9 mouse cellular contexts compared by ENCODE assay signal in the genomic region with DNA sequence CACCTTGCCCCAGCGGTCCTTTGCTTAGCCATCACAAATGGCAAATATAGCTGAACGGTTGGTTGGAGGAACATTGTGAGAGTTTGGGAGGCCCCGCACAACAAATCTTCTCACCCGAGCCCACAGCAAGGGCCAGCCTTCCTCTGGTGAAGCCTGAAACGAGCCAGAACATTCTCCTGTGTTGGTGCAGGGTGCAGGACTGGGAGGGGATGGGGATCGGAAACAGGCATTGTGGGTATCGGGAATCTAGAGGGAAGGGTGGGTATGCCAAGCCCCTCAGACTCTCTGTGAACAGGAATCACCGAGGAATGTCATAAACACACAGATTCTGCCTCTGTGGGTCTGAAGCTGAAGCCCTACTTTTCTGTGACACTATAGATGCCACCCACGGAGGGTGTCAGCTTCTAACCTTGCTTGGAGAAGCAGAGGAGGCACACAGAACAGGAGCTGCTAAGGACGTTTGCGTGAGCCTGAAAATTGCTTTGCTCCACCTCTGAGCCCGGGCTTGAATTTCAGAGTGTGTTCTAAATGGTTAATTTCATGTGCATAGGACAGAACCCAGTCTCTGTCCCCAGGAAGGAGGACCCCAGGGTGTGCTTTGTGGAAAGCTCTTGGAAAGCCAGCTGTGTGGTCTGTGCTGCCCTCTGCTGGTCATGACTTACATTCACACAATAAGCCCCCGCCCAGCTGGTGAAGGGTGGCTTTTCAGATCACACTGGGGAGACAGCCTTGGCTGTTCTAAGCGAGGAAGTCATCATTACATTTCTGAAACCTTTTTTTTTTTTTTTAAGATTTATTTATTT. TPM values are rescaled to one million over a fixed set of nuclear protein-coding genes. Genes with fewer than 3 reads are reported as not detected.
DNase-seq lines count a peak whose midpoint lies in the region; ATAC-seq and TF ChIP-seq lines count a peak whose summit lies in the region.
"Had no signal": no experiment of that assay in that cellular context is flagged by ENCODE, and none has a peak within 500 bp of the region (broad histone marks: within the 10 kb centered on the region; RNA-seq: fewer than 3 reads in every experiment).

No protein-coding gene starts in this region.

- H3K9me3 ChIP-seq in hindbrain, postnatal 0 days (ENCODE audit: low read length), result no peaks in the 10 kb centered on the region
- H3K9me3 ChIP-seq: stomach, embryonic 15.5 days had no signal

- H3K27me3 ChIP-seq in hindbrain, postnatal 0 days (ENCODE audit: insufficient read depth, low read length), result no peaks in the 10 kb centered on the region
- H3K27me3 ChIP-seq: stomach, embryonic 15.5 days had no signal

- no peak overlapping the region for H3K4me3 ChIP-seq in hindbrain, postnatal 0 days (ENCODE audit: low read length)
- H3K4me3 ChIP-seq: stomach, embryonic 15.5 days had no signal

- DNase-seq in cerebellum, postnatal 4 days (ENCODE audit: low spot score in 2 of 2), result peak; percentile 69 to 75
- DNase-seq in gastrocnemius, adult 8-10 months (ENCODE audit: low spot score in 2 of 2), result peak; percentile 34 to 44
- peak; percentile 90 for DNase-seq in hindbrain, postnatal 0 days (ENCODE audit: low spot score)
- DNase-seq in left cerebral cortex, adult 18-20 months (ENCODE audit: low spot score in 2 of 2), result peak; percentile 77 to 79
- peak; percentile 84 for DNase-seq in mesoderm, embryonic 11.5 days (ENCODE audit: low read depth, low spot score)
- peak; percentile 52 for DNase-seq in right cerebral cortex, postnatal 36 days (ENCODE audit: low spot score in 2 of 2)

- 52% methylated on average over 14 of the region's 14 CpGs for WGBS in hindbrain, postnatal 0 days

- peak; percentile 73 for ATAC-seq in activated CD4-positive, CD25-positive, alpha-beta regulatory T cell, adult 4 months
- ATAC-seq in hindbrain, postnatal 0 days, result peak; percentile 85
- ATAC-seq in erythroid progenitor cell, adult 5-6 weeks (replicated peaks; ENCODE audit: low FRiP score, poor library complexity, severe bottlenecking), result no peak

- peak; percentile 93 for TF ChIP-seq CTCF in hindbrain, postnatal 0 days (IDR thresholded peaks at IDR 0.05; ENCODE audit: low read depth)

- H3K27ac ChIP-seq in hindbrain, postnatal 0 days, result no peak overlapping the region
- H3K27ac ChIP-seq: stomach, embryonic 15.5 days had no signal

- no peak overlapping the region for H3K4me2 ChIP-seq in hindbrain, postnatal 0 days (ENCODE audit: low read depth, low read length)
- H3K4me2 ChIP-seq: stomach, embryonic 15.5 days had no signal

- H3K4me1 ChIP-seq in hindbrain, postnatal 0 days (ENCODE audit: insufficient read depth, low read length), result no peaks in the 10 kb centered on the region
- H3K4me1 ChIP-seq: stomach, embryonic 15.5 days had no signal

- H3K9ac ChIP-seq in hindbrain, postnatal 0 days (replicated peaks; ENCODE audit: low read length), result no peak overlapping the region
- H3K9ac ChIP-seq: stomach, embryonic 15.5 days had no signal

- no peaks in the 10 kb centered on the region for H3K36me3 ChIP-seq in hindbrain, postnatal 0 days (ENCODE audit: insufficient read depth, low read length)
- H3K36me3 ChIP-seq: stomach, embryonic 15.5 days had no signal

RNA-seq across cellular contexts. Expression of a gene that starts 7.6 kb away (rescaled TPM):
- polyA plus RNA-seq in activated CD4-positive, CD25-positive, alpha-beta regulatory T cell, adult 4 months (2017; shearing (Covaris generic)), result not detected
- 1 to 10 TPM; 1.3 to 2.4 (median 1.6) TPM for total RNA-seq in gastrocnemius, adult 8-10 months (2022)
- total RNA-seq in hindbrain, postnatal 0 days (2014; rRNA removed), result 1.6 and 2.0 TPM in 2 replicates
- 3.2 and 3.8 TPM in 2 replicates for polyA plus RNA-seq in hindbrain, postnatal 0 days (2015; fragmentation: Nextera tagmentation; extraction: Ambion mirVana)
- total RNA-seq in left cerebral cortex, adult 18-20 months (2021), result under 1 TPM; 0.44 to 0.98 TPM
- total RNA-seq in erythroid progenitor cell, adult 5-6 weeks (2015; ENCODE audit: low replicate concordance), result not detected in 2 replicates
- total RNA-seq in erythroid progenitor cell, adult 5-6 weeks (2017; ENCODE audit: low replicate concordance), result not detected in 2 replicates

RNA-seq across cellular contexts. Expression of a gene that starts 29.0 kb away (rescaled TPM):
- 100 to 1,000 TPM; 356 to 448 TPM for polyA plus RNA-seq in activated CD4-positive, CD25-positive, alpha-beta regulatory T cell, adult 4 months (2017; shearing (Covaris generic))
- total RNA-seq in gastrocnemius, adult 8-10 months (2022), result 100 to 1,000 TPM; 178 to 217 (median 203) TPM
- 78.2 and 84.9 TPM in 2 replicates for total RNA-seq in hindbrain, postnatal 0 days (2014; rRNA removed)
- polyA plus RNA-seq in hindbrain, postnatal 0 days (2015; fragmentation: Nextera tagmentation; extraction: Ambion mirVana), result 97.5 and 106 TPM in 2 replicates
- total RNA-seq in left cerebral cortex, adult 18-20 months (2021), result 10 to 100 TPM; 51.2 to 55.2 TPM
- total RNA-seq in erythroid progenitor cell, adult 5-6 weeks (2015; ENCODE audit: low replicate concordance), result 33.2 and 46.9 TPM in 2 replicates
- total RNA-seq in erythroid progenitor cell, adult 5-6 weeks (2017; ENCODE audit: low replicate concordance), result 12.5 and 16.8 TPM in 2 replicates

RNA-seq across cellular contexts. Expression of a gene that starts 37.7 kb away (rescaled TPM):
- polyA plus RNA-seq in activated CD4-positive, CD25-positive, alpha-beta regulatory T cell, adult 4 months (2017; shearing (Covaris generic)), result 10 to 100 TPM; 45.4 to 45.5 TPM
- total RNA-seq in gastrocnemius, adult 8-10 months (2022), result 10 to 100 TPM; 45.7 to 56.7 (median 53.0) TPM
- total RNA-seq in hindbrain, postnatal 0 days (2014; rRNA removed), result 16.4 and 17.2 TPM in 2 replicates
- polyA plus RNA-seq in hindbrain, postnatal 0 days (2015; fragmentation: Nextera tagmentation; extraction: Ambion mirVana), result 22.0 and 25.1 TPM in 2 replicates
- total RNA-seq in left cerebral cortex, adult 18-20 months (2021), result 10 to 100 TPM; 20.0 to 24.9 TPM
- total RNA-seq in erythroid progenitor cell, adult 5-6 weeks (2015; ENCODE audit: low replicate concordance), result 11.9 and 16.8 TPM in 2 replicates
- 5.4 and 5.5 TPM in 2 replicates for total RNA-seq in erythroid progenitor cell, adult 5-6 weeks (2017; ENCODE audit: low replicate concordance)

Comparison
In these comparisons a context has a peak if more than half of its experiments do, and no peak if none do; other contexts are left out.
1. DNase-seq: peak in every context shown above with its lines; median percentile 90 in hindbrain, postnatal 0 days; 84 in mesoderm, embryonic 11.5 days; 78 in left cerebral cortex, adult 18-20 months; 72 in cerebellum, postnatal 4 days; 52 in right cerebral cortex, postnatal 36 days; 39 in gastrocnemius, adult 8-10 months.